Mouse (Mus musculus) erythroblast, embryonic 14.5 days (primary cell): ENCODE measurements around the gene Eif2ak4. TPM values are rescaled to one million over a fixed set of nuclear protein-coding genes. Genes with fewer than 3 reads are reported as not detected.

Experiments used
- H3K27me3 ChIP-seq: 2 replicates; pipeline ENCODE4 v1.6.1; 2012; ENCODE audit warnings: inconsistent platforms; ENCODE audit not compliant: control insufficient read depth
- H3K36me3 ChIP-seq: 2 replicates; pipeline ENCODE4 v1.6.1; 2012; ENCODE audit warnings: mild to moderate bottlenecking, inconsistent platforms; ENCODE audit not compliant: control insufficient read depth
- H3K4me1 ChIP-seq: 2 replicates; pipeline ENCODE4 v1.6.1; 2012; ENCODE audit warnings: inconsistent platforms; ENCODE audit not compliant: control insufficient read depth
- H3K4me3 ChIP-seq: replicated peaks from 2 replicates; pipeline ENCODE3; 2012; ENCODE audit warnings: moderate library complexity, mild to moderate bottlenecking, inconsistent platforms
- H3K9me3 ChIP-seq: 2 replicates; pipeline ENCODE4 v1.6.1; 2012; ENCODE audit warnings: low read length, inconsistent platforms, mixed read lengths; ENCODE audit not compliant: control insufficient read depth
- GATA1 ChIP-seq: IDR thresholded peaks from 2 replicates; pipeline ENCODE4 v1.6.1; 2012; ENCODE audit warnings: low read length, inconsistent platforms, mixed read lengths
- TAL1 ChIP-seq: IDR thresholded peaks from 3 replicates; pipeline ENCODE4 v1.6.1; 2012; ENCODE audit warnings: low read length, inconsistent platforms, mixed read lengths
- polyA plus RNA-seq: library from polyadenylated mRNA; stranded (reverse); fragments of >175 nt; gene quantifications from 2 replicates; pipeline ENCODE4 v1.2.3, GENCODE M21; 2012

The Eif2ak4 gene
- polyA plus RNA-seq, 1 experiment: 0.24 TPM

- H3K36me3 ChIP-seq: no peaks in the 10 kb centered on the region
- peaks cover 6% of the 10 kb centered on the region for H3K4me1 ChIP-seq
- TF ChIP-seq GATA1 (no peak), TAL1 (no peak)
- peaks cover 9% of the 10 kb centered on the region; the same call in 1 of the 2 replicates for H3K9me3 ChIP-seq
- peaks cover 56% of the 10 kb centered on the region for H3K27me3 ChIP-seq
- H3K4me3 ChIP-seq: peak within 1 kb of the TSS; percentile 44
Measured at GRCm38 (mm10) chr2:118372901-118373571, 15.4 kb upstream of the Eif2ak4 start, which contains the start of gene Gpr176. Gpr176 (minus strand) TSS chr2:118373419.

- Histone ChIP-seq H3K27me3 (peaks cover 56% of the 10 kb centered on the region), H3K36me3 (no peaks in the 10 kb centered on the region), H3K4me1 (peaks cover 6% of the 10 kb centered on the region), H3K9me3 (peaks cover 9% of the 10 kb centered on the region; the same call in 1 of the 2 replicates), H3K4me3 (peak overlapping the region; percentile 44)
- TF ChIP-seq TAL1 (no peak), GATA1 (no peak)
Measured at GRCm38 (mm10) chr2:118373572-118374279, 14.7 kb upstream of the Eif2ak4 start.

- Histone ChIP-seq H3K36me3 (no peaks in the 10 kb centered on the region), H3K4me3 (no peak overlapping the region), H3K27me3 (peaks cover 57% of the 10 kb centered on the region), H3K4me1 (peaks cover 6% of the 10 kb centered on the region), H3K9me3 (peaks cover 9% of the 10 kb centered on the region; the same call in 1 of the 2 replicates)
- TF ChIP-seq TAL1 (no peak), GATA1 (no peak)
Measured at GRCm38 (mm10) chr2:118375522-118375921, 12.9 kb upstream of the Eif2ak4 start.

- Histone ChIP-seq H3K36me3 (no peaks in the 10 kb centered on the region), H3K9me3 (peaks cover 9% of the 10 kb centered on the region; the same call in 1 of the 2 replicates), H3K4me3 (no peak overlapping the region), H3K27me3 (peaks cover 53% of the 10 kb centered on the region), H3K4me1 (peaks cover 6% of the 10 kb centered on the region)
- TF ChIP-seq GATA1 (no peak), TAL1 (no peak)
Measured at GRCm38 (mm10) chr2:118375931-118376330, 12.5 kb upstream of the Eif2ak4 start.

GRCm38 (mm10) chr2:118379756-118380155, 8.7 kb upstream of the Eif2ak4 start:
- Histone ChIP-seq H3K4me3 (no peak overlapping the region), H3K9me3 (no peaks in the 10 kb centered on the region), H3K4me1 (no peaks in the 10 kb centered on the region), H3K27me3 (peaks cover 15% of the 10 kb centered on the region), H3K36me3 (no peaks in the 10 kb centered on the region)
- TF ChIP-seq TAL1 (no peak), GATA1 (no peak)

- no peaks in the 10 kb centered on the region for H3K36me3 ChIP-seq
- H3K4me3 ChIP-seq: no peak overlapping the region
- peaks cover 9% of the 10 kb centered on the region for H3K4me1 ChIP-seq
- TF ChIP-seq GATA1: no peak
- TF ChIP-seq TAL1: no peak
- no peaks in the 10 kb centered on the region for H3K9me3 ChIP-seq
- peaks cover 4% of the 10 kb centered on the region; the same call in 1 of the 2 replicates for H3K27me3 ChIP-seq
Measured at GRCm38 (mm10) chr2:118383387-118383786, 5.0 kb upstream of the Eif2ak4 start.

GRCm38 (mm10) chr2:118389569-118389968, 1.2 kb downstream of the Eif2ak4 start:
- Histone ChIP-seq H3K4me1 (peaks cover 30% of the 10 kb centered on the region), H3K27me3 (no peaks in the 10 kb centered on the region), H3K4me3 (peak overlapping the region; percentile 92), H3K36me3 (no peaks in the 10 kb centered on the region), H3K9me3 (no peaks in the 10 kb centered on the region)
- TF ChIP-seq TAL1 (no peak), GATA1 (no peak)

GRCm38 (mm10) chr2:118390072-118390471, 1.7 kb downstream of the Eif2ak4 start:
- Histone ChIP-seq H3K4me1 (peaks cover 30% of the 10 kb centered on the region), H3K27me3 (no peaks in the 10 kb centered on the region), H3K36me3 (no peaks in the 10 kb centered on the region), H3K4me3 (no peak overlapping the region), H3K9me3 (no peaks in the 10 kb centered on the region)
- no peak for TF ChIP-seq TAL1
- TF ChIP-seq GATA1: no peak

GRCm38 (mm10) chr2:118391201-118391600, 2.8 kb downstream of the Eif2ak4 start:
- no peaks in the 10 kb centered on the region for H3K27me3 ChIP-seq
- TF ChIP-seq GATA1: no peak
- TF ChIP-seq TAL1: no peak
- no peaks in the 10 kb centered on the region for H3K36me3 ChIP-seq
- H3K4me3 ChIP-seq: no peak overlapping the region
- H3K4me1 ChIP-seq: peaks cover 30% of the 10 kb centered on the region
- no peaks in the 10 kb centered on the region for H3K9me3 ChIP-seq
